Mouse (Mus musculus): ENCODE measurements at regions not wholly inside any gene's neighbourhood (a gene's known extent, or its start where the extent isn't known, plus 50 kb on each side); places are given as distances from the start of the nearest gene placed in this dataset.

DNA sequence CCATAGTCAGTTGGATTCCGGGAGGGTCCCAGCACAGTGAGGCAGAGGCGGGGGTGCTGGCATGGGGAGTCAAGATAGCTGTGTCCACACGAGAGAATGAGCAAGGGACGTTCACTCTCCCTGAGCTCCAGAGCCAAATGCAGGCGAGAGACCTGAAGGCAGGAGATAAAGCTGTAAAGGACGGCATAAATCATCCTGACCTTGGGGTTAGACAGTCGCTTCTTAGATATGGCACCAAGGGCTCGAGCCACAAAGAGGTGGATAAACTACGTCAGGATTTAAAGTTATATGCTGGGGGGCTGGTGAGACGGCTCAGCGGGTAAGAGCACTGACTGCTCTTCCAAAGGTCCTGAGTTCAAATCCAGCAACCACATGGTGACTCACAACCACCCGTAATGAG lies 70.6 kb upstream of the A530016L24Rik start:
- no peak for TF ChIP-seq CTCF (conservative IDR thresholded peaks at IDR 0.05; ENCODE audit: low read length)
- TF ChIP-seq POU5F1 (IDR thresholded peaks at IDR 0.05; ENCODE audit: borderline replicate concordance, low read length), result no peak
- no peak for TF ChIP-seq NANOG (IDR thresholded peaks at IDR 0.05; ENCODE audit: borderline replicate concordance, low read length)

Data from E14TG2a.4 (cell line).